Mouse (Mus musculus) megakaryocyte, embryonic 14.5 days (primary cell): Measurements from ENCODE around the gene Stard3.

Experiments used
- FLI1 ChIP-seq: IDR thresholded peaks from 2 replicates; pipeline ENCODE4 v1.6.1; 2012; ENCODE audit warnings: low read length, inconsistent platforms, mixed read lengths
- GATA1 ChIP-seq: IDR thresholded peaks from 3 replicates; pipeline ENCODE4 v1.6.1; 2012; ENCODE audit warnings: mixed read lengths, low read length, inconsistent platforms, borderline replicate concordance

DNA sequence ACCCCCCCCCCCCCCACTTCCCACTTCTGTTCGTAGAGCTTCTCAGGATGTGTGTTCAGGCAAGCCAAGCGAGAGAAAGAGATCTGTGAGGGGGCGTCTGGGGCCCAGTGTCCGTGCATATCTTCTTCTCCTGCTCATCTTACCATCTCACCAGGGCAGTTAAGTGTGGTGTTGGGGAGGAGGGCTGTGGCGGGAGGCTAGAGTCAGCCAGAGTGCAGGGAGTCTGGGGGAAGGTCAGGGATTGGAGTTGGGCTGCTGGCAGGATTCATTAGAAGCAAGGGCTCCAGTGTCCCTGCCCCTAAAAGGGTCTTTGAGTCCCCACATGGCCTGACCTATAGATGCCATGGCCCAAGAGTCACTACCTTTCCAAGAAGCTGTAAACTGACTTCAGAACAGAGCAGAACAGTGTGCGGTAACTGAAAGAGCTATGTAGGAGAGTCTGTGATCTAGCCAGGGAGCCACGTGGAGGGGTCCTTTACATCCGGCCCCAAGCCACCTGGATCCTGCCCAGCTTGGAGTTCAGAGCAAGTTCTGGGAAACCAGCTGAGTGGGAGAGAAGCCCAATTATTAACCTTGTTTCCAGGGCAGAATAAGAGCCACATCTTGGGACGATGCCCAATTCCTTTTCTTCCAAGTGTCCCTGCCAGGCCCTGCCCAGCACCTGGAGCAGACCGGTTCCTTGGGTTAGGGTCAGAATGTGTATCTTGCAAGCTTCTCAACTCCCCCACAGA is 34.9 kb upstream of the Stard3 start:
- TF ChIP-seq GATA1 = no peak
- no peak for TF ChIP-seq FLI1
